Mouse (Mus musculus): Measurements from ENCODE around the gene Zfp217.

GRCm38 (mm10) chr2:170154301-170154721, 6.4 kb upstream of the Zfp217 start:
- TF ChIP-seq CTCF (IDR thresholded peaks at IDR 0.05; ENCODE audit: insufficient read depth, low read depth, low read length): no peak
- TF ChIP-seq POLR2A (IDR thresholded peaks at IDR 0.05; ENCODE audit: insufficient read depth, low read depth, low read length): no peak
